Mouse (Mus musculus): ENCODE data around the gene Ppih. TPM values are rescaled to one million over a fixed set of nuclear protein-coding genes. Genes with fewer than 3 reads are reported as not detected.

Gene Ppih
- polyA plus RNA-seq, 1 experiment from 2014 or later, result 44.8 TPM

- no peaks in the 10 kb centered on the region; the same call in 1 of the 2 replicates for H3K36me3 ChIP-seq
- 71% methylated on average over 7 of the region's 7 CpGs for WGBS
- H3K4me2 ChIP-seq, result no peak overlapping the region
- H3K9me3 ChIP-seq, result no peaks in the 10 kb centered on the region
- no peak overlapping the region for H3K9ac ChIP-seq
- H3K27ac ChIP-seq (replicated peaks), result no peak overlapping the region
- peaks cover 25% of the 10 kb centered on the region for H3K4me1 ChIP-seq (replicated peaks)
- H3K4me3 ChIP-seq, result no peak overlapping the region
- ATAC-seq (ENCODE audit: low FRiP score, low read depth), result no peak
- H3K27me3 ChIP-seq, result no peaks in the 10 kb centered on the region
These were observed 68.1 kb downstream of the Ppih start for GRCm38 (mm10) chr4:119252025-119252808.

Other genes with a start within 250 kb of the Ppih start
- 89.6 and 90.3 TPM in 2 replicates for gene Slc2a1, start 211.8 kb downstream of the Ppih start, polyA plus RNA-seq (2015; fragmentation: Nextera tagmentation; extraction: Ambion mirVana)
- 4.0 and 5.4 TPM in 2 replicates for gene Zfp691, start 146.4 kb downstream of the Ppih start, polyA plus RNA-seq (2015; fragmentation: Nextera tagmentation; extraction: Ambion mirVana)
- 0.41 and 0.91 TPM in 2 replicates for gene Ermap, start 130.5 kb downstream of the Ppih start, polyA plus RNA-seq (2015; fragmentation: Nextera tagmentation; extraction: Ambion mirVana)
- 221 and 231 TPM in 2 replicates for gene Svbp, start 125.2 kb downstream of the Ppih start, polyA plus RNA-seq (2015; fragmentation: Nextera tagmentation; extraction: Ambion mirVana)
- 0.16 TPM in 2 replicates for gene Tmem269, start 102.3 kb downstream of the Ppih start, polyA plus RNA-seq (2015; fragmentation: Nextera tagmentation; extraction: Ambion mirVana)
- 28.7 and 29.4 TPM in 2 replicates for gene AU022252, start 87.8 kb downstream of the Ppih start, polyA plus RNA-seq (2015; fragmentation: Nextera tagmentation; extraction: Ambion mirVana)
- 11.6 and 12.0 TPM in 2 replicates for gene P3h1, start 87.6 kb downstream of the Ppih start, polyA plus RNA-seq (2015; fragmentation: Nextera tagmentation; extraction: Ambion mirVana)
- 0.80 and 1.2 TPM in 2 replicates for gene Cldn19, start 65.1 kb downstream of the Ppih start, polyA plus RNA-seq (2015; fragmentation: Nextera tagmentation; extraction: Ambion mirVana)
- 891 and 932 TPM in 2 replicates for gene Ybx1, start 25.9 kb downstream of the Ppih start, polyA plus RNA-seq (2015; fragmentation: Nextera tagmentation; extraction: Ambion mirVana)
- gene Ccdc30, start 95.0 kb upstream of the Ppih start, polyA plus RNA-seq (2015; fragmentation: Nextera tagmentation; extraction: Ambion mirVana), result 20.0 and 21.3 TPM in 2 replicates
- 20.4 and 20.8 TPM in 2 replicates for gene Ppcs, start 101.9 kb upstream of the Ppih start, polyA plus RNA-seq (2015; fragmentation: Nextera tagmentation; extraction: Ambion mirVana)
- gene Zmynd12, start 102.3 kb upstream of the Ppih start, polyA plus RNA-seq (2015; fragmentation: Nextera tagmentation; extraction: Ambion mirVana), result 0.35 and 0.47 TPM in 2 replicates
- gene Rimkla, start 172.1 kb upstream of the Ppih start, polyA plus RNA-seq (2015; fragmentation: Nextera tagmentation; extraction: Ambion mirVana), result 25.6 and 28.9 TPM in 2 replicates
- gene Foxj3, start 216.5 kb upstream of the Ppih start, polyA plus RNA-seq (2015; fragmentation: Nextera tagmentation; extraction: Ambion mirVana), result 29.3 and 31.8 TPM in 2 replicates
- 10.2 and 11.1 TPM in 2 replicates for gene Frg2f1, start 219.0 kb upstream of the Ppih start, polyA plus RNA-seq (2015; fragmentation: Nextera tagmentation; extraction: Ambion mirVana)

All from hindbrain, embryonic 15.5 days (tissue).